Mouse (Mus musculus): ENCODE data around the gene Tmem156.
A peak's percentile ranks its signal among the peaks of the same experiment; 100 is the strongest.
"Not testable (repeated sequence)": the region's sequence is repeated elsewhere in the genome, so short reads cannot be mapped to it uniquely, and the experiment has no call there.

Tmem156 gene

DNA sequence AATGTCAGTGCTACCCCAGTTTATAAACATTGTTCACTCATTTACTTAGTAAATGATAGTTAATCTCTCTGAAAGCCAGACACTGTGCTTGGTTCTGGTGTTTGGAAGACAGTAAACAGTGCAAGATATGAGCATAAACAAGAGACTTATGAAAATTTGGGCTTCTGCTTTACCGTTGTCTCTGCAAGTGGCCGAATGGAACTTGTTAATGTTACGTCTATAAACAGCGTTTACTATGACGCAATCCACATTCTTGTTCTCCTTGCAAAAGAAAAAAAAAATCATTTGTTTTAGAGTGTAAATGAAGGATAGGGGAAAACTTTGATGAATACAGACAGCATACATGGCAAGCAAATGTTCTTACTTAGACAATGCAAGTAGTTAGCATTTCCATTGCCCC is at the start of gene Tmem156:
TSS of gene Tmem156 (minus strand) at position 212 of the 400 bp plus-strand sequence.
- no peak for DNase-seq (ENCODE audit: inconsistent age in 2 of 2, low spot score in 1 of 2)

DNA sequence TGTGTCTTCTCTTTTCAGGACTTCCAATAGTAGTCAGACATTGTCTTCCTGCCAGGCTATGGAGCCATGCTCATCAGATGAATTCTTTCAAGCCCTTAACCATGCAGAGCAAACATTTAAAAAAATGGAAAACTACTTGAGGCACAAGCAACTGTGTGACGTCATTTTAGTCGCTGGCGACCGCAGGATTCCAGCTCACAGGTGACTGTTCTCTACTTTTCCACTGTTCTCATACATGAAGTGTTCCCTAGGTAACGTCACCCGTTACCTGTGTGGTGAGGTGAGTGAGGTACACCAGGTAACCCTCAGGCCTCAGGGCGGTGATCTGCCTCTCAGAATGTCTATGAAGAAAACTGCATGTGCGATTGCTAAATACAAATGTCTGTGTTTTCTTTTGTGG is 49.3 kb upstream of the Tmem156 start:
- DNase-seq (ENCODE audit: inconsistent age in 2 of 2, low spot score in 1 of 2): no peak

- DNase-seq (ENCODE audit: inconsistent age in 2 of 2, low spot score in 1 of 2): no peak
Observed at GRCm38 (mm10) chr5:65137073-65137472, 45.1 kb upstream of the Tmem156 start.

DNA sequence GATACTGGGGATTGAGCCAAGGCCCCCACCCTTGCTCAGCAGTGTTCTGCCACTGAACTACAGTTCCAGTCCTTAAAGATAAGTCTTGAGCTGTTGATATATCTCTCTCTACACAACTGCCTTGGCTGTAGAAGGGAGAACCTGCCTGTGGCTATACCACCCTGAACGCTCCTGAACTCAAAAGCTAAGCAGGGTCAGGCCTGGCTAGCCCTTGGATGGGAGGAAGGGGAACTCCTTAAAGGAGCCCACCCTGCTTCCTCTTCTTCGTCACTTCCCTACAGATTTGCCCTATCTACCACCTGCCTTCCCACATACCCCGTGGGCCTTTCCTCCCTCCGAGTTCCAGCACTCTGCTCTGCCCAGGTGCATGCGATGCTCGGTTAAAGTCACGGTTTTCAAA is 44.2 kb upstream of the Tmem156 start:
- DNase-seq (ENCODE audit: inconsistent age in 2 of 2, low spot score in 1 of 2): no peak

GRCm38 (mm10) chr5:65131211-65131879 is 39.4 kb upstream of the Tmem156 start:
- peak in 1 of 2 experiments; percentile 61 for DNase-seq (ENCODE audit: inconsistent age in 2 of 2, low spot score in 1 of 2)

- peak in 1 of 2 experiments; percentile 55 for DNase-seq (ENCODE audit: inconsistent age in 2 of 2, low spot score in 1 of 2)
Observed at GRCm38 (mm10) chr5:65130528-65131210, 38.7 kb upstream of the Tmem156 start.

- no peak for DNase-seq (ENCODE audit: inconsistent age in 2 of 2, low spot score in 1 of 2)
Observed at GRCm38 (mm10) chr5:65128481-65128880, 36.5 kb upstream of the Tmem156 start.

GRCm38 (mm10) chr5:65126137-65126536 is 34.2 kb upstream of the Tmem156 start:
- DNase-seq (ENCODE audit: inconsistent age in 2 of 2, low spot score in 1 of 2): no peak

GRCm38 (mm10) chr5:65122616-65123015 is 30.7 kb upstream of the Tmem156 start:
- no peak for DNase-seq (ENCODE audit: inconsistent age in 2 of 2, low spot score in 1 of 2)

GRCm38 (mm10) chr5:65119918-65120317 is 28.0 kb upstream of the Tmem156 start:
- no peak for DNase-seq (ENCODE audit: inconsistent age in 2 of 2, low spot score in 1 of 2)

GRCm38 (mm10) chr5:65119495-65119894 is 27.6 kb upstream of the Tmem156 start:
- no peak for DNase-seq (ENCODE audit: inconsistent age in 2 of 2, low spot score in 1 of 2)

DNA sequence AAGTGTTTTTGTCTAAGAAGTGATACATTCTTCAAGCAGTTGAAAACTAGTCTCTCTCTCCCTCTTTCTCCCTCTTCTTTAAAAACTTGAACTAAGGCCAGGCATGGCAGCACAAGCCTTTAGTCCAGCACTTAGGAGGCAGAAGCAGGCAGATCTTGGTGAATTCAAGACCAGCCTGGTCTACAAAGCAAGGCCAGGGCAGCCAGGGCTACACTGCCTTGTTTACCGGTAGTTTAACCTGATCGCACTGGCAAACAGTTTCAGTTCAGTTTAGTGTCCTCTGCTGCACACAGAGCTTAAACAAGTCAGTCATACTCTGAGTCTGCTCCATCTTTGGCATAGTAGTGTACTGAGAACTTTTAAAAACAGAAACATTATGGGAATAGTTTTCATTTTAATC is 24.9 kb upstream of the Tmem156 start:
- DNase-seq (ENCODE audit: inconsistent age in 2 of 2, low spot score in 1 of 2): no peak

DNA sequence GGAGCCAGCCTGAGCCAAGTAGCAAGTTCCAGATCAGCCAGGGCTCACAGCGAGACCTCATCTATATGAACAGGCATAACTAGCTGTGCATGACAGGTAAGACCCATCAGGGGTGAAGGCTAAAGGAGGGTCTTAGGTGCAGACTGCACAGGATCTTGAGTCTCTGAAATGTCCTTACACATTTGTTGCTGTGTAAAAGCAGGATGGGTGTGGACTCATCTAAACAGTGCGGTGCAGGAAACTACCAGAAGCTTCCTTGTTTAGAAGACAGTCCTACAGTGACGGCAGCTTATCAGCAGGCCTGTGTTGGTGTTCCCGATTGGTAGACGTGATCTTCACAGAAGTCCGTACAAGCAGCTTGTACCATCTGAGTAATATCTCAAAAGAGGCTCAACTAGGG is 21.4 kb upstream of the Tmem156 start:
- no peak for DNase-seq (ENCODE audit: inconsistent age in 2 of 2, low spot score in 1 of 2)

DNA sequence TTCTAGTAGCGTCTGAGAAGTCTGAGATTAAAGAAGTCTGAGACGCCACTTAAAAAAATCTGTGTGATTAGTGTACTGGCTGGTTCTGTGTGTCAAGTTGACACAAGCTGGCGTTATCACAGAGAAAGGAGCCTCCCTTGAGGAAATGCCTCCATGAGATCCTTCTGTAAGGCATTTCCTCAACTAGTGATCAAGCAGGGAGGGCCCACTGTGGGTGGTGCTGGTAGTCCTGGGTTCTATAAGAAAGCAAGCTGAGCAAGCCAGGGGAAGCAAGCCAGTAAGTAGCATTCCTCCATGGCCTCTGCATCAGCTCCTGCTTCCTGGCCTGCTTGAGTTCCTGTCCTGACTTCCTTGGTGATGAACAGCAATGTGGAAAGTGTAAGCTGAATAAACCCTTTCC is 20.3 kb upstream of the Tmem156 start:
- not testable (repeated sequence) for DNase-seq (ENCODE audit: inconsistent age in 2 of 2, low spot score in 1 of 2)

GRCm38 (mm10) chr5:65107773-65108432 is 16.0 kb upstream of the Tmem156 start:
- peak; percentile 56 to 87 for DNase-seq (ENCODE audit: inconsistent age in 2 of 2, low spot score in 1 of 2)

GRCm38 (mm10) chr5:65106876-65107772 is 15.2 kb upstream of the Tmem156 start, which contains the start of gene Klhl5:
Gene Klhl5, plus strand, starts transcription at chr5:65107539.
- DNase-seq (ENCODE audit: inconsistent age in 2 of 2, low spot score in 1 of 2): peak; percentile 92 to 98

- no peak for DNase-seq (ENCODE audit: inconsistent age in 2 of 2, low spot score in 1 of 2)
Observed at GRCm38 (mm10) chr5:65102641-65103042, 10.7 kb upstream of the Tmem156 start.

DNA sequence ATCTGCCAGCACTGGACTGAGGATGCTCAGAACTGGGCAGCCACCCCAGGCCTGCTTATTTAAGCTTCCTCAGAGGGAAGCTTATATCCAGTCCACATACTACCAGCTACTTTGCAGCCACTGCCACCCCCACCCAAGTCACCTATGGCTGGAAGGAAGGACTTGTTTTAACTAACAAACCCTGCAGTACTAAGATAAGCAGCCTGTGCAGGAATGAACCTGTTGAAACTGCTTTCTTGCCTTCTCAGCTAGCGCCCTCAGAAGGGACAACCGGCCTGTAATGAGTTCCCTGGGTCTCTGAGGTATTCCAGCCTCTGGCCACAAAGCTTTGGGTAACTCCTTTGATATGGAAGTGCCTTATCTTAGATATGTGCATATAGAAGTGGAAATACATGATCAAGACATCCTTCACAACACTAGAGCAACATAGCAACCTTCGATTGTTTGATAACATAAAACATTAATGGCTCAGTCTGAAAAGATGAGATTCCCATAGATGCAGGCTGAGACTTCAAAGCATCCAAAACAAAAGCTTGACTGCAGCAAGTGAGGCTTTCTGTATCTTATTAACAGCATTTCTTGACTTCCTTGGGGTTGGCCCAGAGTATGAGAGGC is 10.2 kb upstream of the Tmem156 start:
- DNase-seq (ENCODE audit: inconsistent age in 2 of 2, low spot score in 1 of 2): no peak

DNA sequence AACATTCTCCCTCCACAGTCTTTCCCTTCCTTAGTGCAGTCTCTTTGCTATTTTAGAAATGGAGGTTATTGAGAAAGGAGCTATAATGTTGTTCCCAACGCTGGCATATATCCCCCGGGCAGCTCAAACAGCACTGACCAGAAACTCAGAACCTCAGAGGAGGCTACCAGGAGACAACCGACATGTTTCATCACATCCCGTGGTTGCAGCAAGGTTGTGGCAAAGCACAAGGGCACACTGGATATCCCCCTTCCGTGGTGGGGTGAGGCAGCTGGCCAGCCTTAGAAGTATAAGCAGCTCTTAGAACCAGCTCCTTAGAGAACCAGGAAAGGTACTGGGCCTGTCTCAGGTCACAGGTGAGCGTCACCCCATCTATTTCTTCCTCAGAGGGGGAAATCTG is 9.7 kb upstream of the Tmem156 start:
- peak in 1 of 2 experiments; percentile 16 for DNase-seq (ENCODE audit: inconsistent age in 2 of 2, low spot score in 1 of 2)

GRCm38 (mm10) chr5:65101209-65101608 is 9.3 kb upstream of the Tmem156 start:
- DNase-seq (ENCODE audit: inconsistent age in 2 of 2, low spot score in 1 of 2): peak in 1 of 2 experiments; percentile 16

GRCm38 (mm10) chr5:65100002-65100401 is 8.1 kb upstream of the Tmem156 start:
- DNase-seq (ENCODE audit: inconsistent age in 2 of 2, low spot score in 1 of 2): no peak
